Mouse (Mus musculus) C2C12 (cell line): Measurements from ENCODE around the gene Morc3. TPM values are rescaled to one million over a fixed set of nuclear protein-coding genes. Genes with fewer than 3 reads are reported as not detected.
A peak's percentile ranks its signal among the peaks of the same experiment; 100 is the strongest.

Source experiments
- H3K27me3 ChIP-seq: one replicate; pipeline ENCODE4 v1.6.1; 2011; ENCODE audit not compliant: control insufficient read depth, insufficient read depth, insufficient read length
- H3K36me3 ChIP-seq: one replicate; pipeline ENCODE4 v1.6.1; 2011; ENCODE audit not compliant: control insufficient read depth, insufficient read depth
- H3K4me3 ChIP-seq: one replicate; pipeline ENCODE4 v1.5.1; 2011; ENCODE audit warnings: mild to moderate bottlenecking, control low read depth; ENCODE audit not compliant: poor library complexity, insufficient read depth, severe bottlenecking
- H3K79me2 ChIP-seq: one replicate; pipeline ENCODE4 v1.6.1; 2011; ENCODE audit not compliant: control insufficient read depth, insufficient read depth
- H3K79me3 ChIP-seq: one replicate; pipeline ENCODE4 v1.6.1; 2011; ENCODE audit warnings: low read depth, control low read depth
- H3ac ChIP-seq: one replicate; pipeline ENCODE3; 2011; ENCODE audit warnings: low read depth; ENCODE audit not compliant: control insufficient read depth, insufficient read length
- CEBPB ChIP-seq: IDR thresholded peaks from one replicate; pipeline ENCODE4 v1.6.1; 2011; ENCODE audit warnings: low read depth, mild to moderate bottlenecking, control low read depth, moderate library complexity
- CTCF ChIP-seq: IDR thresholded peaks from one replicate; pipeline ENCODE4 v1.5.1; 2011; ENCODE audit not compliant: control insufficient read depth, insufficient read depth, insufficient read length
- FOSL1 ChIP-seq: IDR thresholded peaks from one replicate; pipeline ENCODE4 v1.8.0; 2011; ENCODE audit warnings: mild to moderate bottlenecking, low read length; ENCODE audit not compliant: poor library complexity, insufficient read depth, severe bottlenecking
- MAX ChIP-seq: IDR thresholded peaks from one replicate; pipeline ENCODE4 v1.6.1; 2011; ENCODE audit warnings: mild to moderate bottlenecking, control low read depth
- MYOD1 ChIP-seq: IDR thresholded peaks from one replicate; pipeline ENCODE4 v1.6.1; 2011; ENCODE audit warnings: low read depth; ENCODE audit not compliant: control insufficient read depth, insufficient read length
- MYOG ChIP-seq: IDR thresholded peaks from one replicate; pipeline ENCODE4 v1.6.1; 2011; ENCODE audit not compliant: control insufficient read depth, insufficient read length; ENCODE audit errors: extremely low read depth
- USF1 ChIP-seq: IDR thresholded peaks from one replicate; pipeline ENCODE4 v1.6.1; 2011; ENCODE audit warnings: low read depth, mild to moderate bottlenecking, control low read depth, moderate library complexity
- polyA plus RNA-seq: library from polyadenylated mRNA; unstranded; fragments of >200 nt; fragmentation: generic; extraction: Trizol; gene quantifications from one replicate; pipeline ENCODE4 v1.2.1, GENCODE M21; 2012; ENCODE audit warnings: missing spikeins

The Morc3 gene
- polyA plus RNA-seq, 1 experiment = 8.0 TPM

- peaks cover 58% of the 10 kb centered on the region for H3K79me3 ChIP-seq
- no peak overlapping the region for H3K4me3 ChIP-seq
- H3ac ChIP-seq = no peak overlapping the region
- TF ChIP-seq CEBPB (peak; percentile 31), MYOD1 (no peak), MYOG (no peak), CTCF (no peak), MAX (no peak), FOSL1 (no peak)
- H3K79me2 ChIP-seq = peaks cover 63% of the 10 kb centered on the region
- H3K36me3 ChIP-seq = peaks cover 14% of the 10 kb centered on the region
- H3K27me3 ChIP-seq = no peaks in the 10 kb centered on the region
Observed at GRCm38 (mm10) chr16:93833551-93833950, 1.6 kb downstream of the Morc3 start.

DNA sequence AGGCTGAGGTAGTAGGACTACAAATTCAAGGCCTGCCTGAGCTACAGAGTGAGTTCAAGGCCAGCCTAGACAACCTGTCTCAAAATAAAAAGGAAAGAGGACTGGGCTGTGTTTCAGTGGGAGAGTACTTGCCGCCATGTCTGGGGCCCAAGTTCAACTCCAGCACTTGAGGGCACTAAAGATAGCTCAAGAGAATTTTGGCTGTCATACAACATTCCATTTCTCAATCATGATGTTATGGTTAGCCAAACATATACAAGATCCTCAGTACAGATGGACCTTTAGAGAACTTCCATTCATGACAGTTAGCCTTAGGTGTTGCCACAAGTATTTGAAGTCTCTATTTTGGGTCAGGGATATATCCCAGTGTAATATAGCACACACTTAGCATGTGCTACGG, 2.2 kb downstream of the Morc3 start:
- peaks cover 64% of the 10 kb centered on the region for H3K79me3 ChIP-seq
- TF ChIP-seq MAX (no peak), USF1 (no peak), MYOD1 (no peak), MYOG (no peak), CTCF (no peak)
- no peaks in the 10 kb centered on the region for H3K27me3 ChIP-seq
- H3K4me3 ChIP-seq = no peak overlapping the region
- peaks cover 69% of the 10 kb centered on the region for H3K79me2 ChIP-seq
- H3ac ChIP-seq = no peak overlapping the region
- peaks cover 14% of the 10 kb centered on the region for H3K36me3 ChIP-seq

DNA sequence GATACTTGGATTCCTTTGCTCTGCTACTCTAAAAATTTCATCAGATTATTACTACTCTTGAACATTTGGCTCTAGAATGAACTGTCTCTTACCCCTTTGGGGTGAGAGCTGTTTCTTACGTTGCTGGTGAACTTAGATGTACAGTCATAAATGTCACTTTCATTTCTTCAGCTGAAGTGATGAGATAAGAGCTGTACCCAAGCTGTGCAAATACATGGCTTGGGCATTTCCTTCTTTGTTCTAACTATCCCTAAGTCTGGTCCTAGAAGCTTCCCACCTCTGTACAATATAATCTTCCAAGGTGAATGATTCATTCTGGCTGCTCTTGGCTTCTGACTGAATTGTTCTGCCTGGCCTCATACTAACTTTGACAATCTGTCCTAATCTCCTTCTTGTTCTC, 7.1 kb downstream of the Morc3 start:
- H3K27me3 ChIP-seq = no peaks in the 10 kb centered on the region
- H3K79me3 ChIP-seq = peaks cover 77% of the 10 kb centered on the region

DNA sequence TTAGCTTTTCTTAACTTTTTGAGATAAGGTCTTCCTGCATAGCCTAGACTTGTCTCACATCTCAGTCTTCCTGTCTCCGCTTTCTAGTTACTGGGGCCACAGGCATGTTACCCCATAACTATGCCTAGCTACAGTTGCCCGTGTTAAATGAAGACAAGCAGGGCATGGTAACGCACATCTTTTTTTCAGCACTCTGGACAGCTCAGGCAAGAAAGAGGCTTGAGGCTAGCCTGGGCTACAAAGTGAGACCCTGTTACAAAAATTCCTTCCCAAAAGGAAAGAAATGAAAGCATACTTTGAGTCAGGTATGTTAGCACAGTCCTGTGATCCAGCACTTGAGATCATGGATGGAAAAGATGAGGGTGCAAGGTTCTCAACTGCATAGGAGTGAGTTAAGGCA, 18.6 kb downstream of the Morc3 start:
- Histone ChIP-seq H3K79me3 (peaks cover 3% of the 10 kb centered on the region), H3K36me3 (peaks cover 85% of the 10 kb centered on the region)
- TF ChIP-seq USF1 (no peak), CTCF (no peak)

More for the DNA sequence above, 7.1 kb downstream of the Morc3 start:
- TF ChIP-seq MYOG = no peak
- no peak overlapping the region for H3K4me3 ChIP-seq
- peaks cover 19% of the 10 kb centered on the region for H3K36me3 ChIP-seq
- peaks cover 98% of the 10 kb centered on the region for H3K79me2 ChIP-seq
- H3ac ChIP-seq = no peak overlapping the region

DNA sequence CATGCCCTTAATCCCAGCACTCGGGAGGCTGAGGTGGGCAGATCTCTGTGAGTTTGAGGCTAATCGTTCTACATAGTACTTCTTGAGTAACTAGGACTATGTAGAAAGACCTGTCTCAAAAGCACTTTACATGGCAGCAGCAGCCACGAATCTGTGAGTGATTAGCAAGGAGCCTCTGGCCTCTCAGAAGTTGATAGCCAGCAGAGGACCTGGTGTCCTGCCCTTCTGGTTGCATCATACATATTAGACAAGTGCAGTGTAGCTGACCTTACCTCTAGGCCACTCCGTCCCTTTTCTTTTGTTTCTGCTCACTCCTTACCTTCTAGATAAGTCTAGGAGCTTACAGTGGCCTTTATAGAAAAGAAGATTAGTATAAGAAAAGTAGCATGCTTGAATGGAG, 28.0 kb downstream of the Morc3 start:
- Histone ChIP-seq H3K27me3 (no peaks in the 10 kb centered on the region), H3K79me3 (no peaks in the 10 kb centered on the region), H3ac (no peak overlapping the region), H3K36me3 (peaks cover 80% of the 10 kb centered on the region), H3K79me2 (no peaks in the 10 kb centered on the region), H3K4me3 (no peak overlapping the region)
- TF ChIP-seq MYOD1 (no peak), FOSL1 (no peak), USF1 (no peak), MYOG (no peak), CEBPB (no peak), CTCF (no peak), MAX (no peak)

More for the DNA sequence above, 18.6 kb downstream of the Morc3 start:
- Histone ChIP-seq H3K79me2 (no peaks in the 10 kb centered on the region), H3K4me3 (no peak overlapping the region), H3ac (no peak overlapping the region), H3K27me3 (no peaks in the 10 kb centered on the region)

GRCm38 (mm10) chr16:93860686-93861085, 28.8 kb downstream of the Morc3 start:
- H3K27me3 ChIP-seq = no peaks in the 10 kb centered on the region
- H3K79me3 ChIP-seq = no peaks in the 10 kb centered on the region
- no peak overlapping the region for H3K4me3 ChIP-seq
- H3ac ChIP-seq = no peak overlapping the region
- no peaks in the 10 kb centered on the region for H3K79me2 ChIP-seq
- peaks cover 79% of the 10 kb centered on the region for H3K36me3 ChIP-seq
- TF ChIP-seq MAX = no peak
- TF ChIP-seq MYOG = no peak
- TF ChIP-seq CEBPB = no peak
- TF ChIP-seq CTCF = no peak
- TF ChIP-seq USF1 = no peak
- no peak for TF ChIP-seq FOSL1
- no peak for TF ChIP-seq MYOD1
